Mouse (Mus musculus): Measurements from ENCODE around the gene Tppp2.
"Not testable (repeated sequence)": the region's sequence is repeated elsewhere in the genome, so short reads cannot be mapped to it uniquely, and the experiment has no call there.

Tppp2 gene

GRCm38 (mm10) chr14:51906102-51906501 lies 12.1 kb upstream of the Tppp2 start:
- in situ Hi-C loops (cut with MboI), result no loop called here

DNA sequence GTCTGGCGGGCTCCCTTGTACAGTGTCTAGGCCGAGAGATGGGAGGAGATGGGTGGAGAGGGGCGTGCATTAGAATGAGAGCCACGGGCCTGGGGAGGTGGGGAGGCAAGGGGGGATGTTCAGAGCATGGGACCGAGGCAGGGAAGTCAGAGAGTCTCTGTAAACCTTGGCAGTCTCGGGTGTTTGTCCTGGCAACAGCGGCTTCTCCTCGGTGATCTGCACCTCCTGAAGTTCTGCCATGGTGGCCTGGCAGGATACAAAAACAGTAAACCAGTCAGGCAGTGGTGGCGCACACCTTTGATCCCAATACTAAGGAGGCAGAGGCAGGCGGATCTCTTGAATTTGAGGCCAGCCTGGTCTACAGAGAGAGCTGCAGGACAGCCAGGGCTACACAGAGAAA lies 6.9 kb upstream of the Tppp2 start:
- in situ Hi-C loops (cut with MboI), result no loop called here

DNA sequence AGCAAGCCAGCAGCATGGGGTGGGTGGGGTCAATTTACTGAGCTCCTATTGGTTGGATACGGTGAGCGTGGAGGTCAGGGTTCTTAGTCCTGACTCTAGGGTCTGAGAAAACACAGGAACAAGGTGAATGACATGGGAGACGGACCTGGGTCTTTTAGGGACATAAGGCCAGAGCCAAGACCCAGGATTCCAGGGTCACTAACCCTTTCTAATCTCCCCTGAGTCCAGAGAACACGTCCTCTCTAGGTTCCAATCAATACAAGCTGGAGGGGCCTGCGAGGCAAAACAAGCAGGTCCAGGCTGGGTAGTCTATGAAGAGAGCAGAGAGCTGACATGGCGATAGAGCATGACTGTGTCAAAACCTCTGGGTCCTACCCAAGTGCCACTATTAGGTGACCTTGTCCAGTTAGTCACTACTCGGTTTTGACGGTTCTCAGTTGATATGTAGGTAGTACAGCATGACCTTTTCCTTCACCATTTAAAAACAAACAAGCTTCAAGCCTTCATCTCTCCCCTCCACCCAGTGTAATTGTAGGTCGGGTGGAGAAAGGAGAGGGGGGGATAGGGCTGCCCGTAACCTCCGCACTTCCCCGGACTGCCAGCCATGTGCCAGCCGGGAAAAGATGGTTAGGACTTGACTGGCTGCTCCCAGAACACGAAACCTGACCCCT lies 5.7 kb upstream of the Tppp2 start:
- in situ Hi-C loops (cut with MboI), result no loop called here

DNA sequence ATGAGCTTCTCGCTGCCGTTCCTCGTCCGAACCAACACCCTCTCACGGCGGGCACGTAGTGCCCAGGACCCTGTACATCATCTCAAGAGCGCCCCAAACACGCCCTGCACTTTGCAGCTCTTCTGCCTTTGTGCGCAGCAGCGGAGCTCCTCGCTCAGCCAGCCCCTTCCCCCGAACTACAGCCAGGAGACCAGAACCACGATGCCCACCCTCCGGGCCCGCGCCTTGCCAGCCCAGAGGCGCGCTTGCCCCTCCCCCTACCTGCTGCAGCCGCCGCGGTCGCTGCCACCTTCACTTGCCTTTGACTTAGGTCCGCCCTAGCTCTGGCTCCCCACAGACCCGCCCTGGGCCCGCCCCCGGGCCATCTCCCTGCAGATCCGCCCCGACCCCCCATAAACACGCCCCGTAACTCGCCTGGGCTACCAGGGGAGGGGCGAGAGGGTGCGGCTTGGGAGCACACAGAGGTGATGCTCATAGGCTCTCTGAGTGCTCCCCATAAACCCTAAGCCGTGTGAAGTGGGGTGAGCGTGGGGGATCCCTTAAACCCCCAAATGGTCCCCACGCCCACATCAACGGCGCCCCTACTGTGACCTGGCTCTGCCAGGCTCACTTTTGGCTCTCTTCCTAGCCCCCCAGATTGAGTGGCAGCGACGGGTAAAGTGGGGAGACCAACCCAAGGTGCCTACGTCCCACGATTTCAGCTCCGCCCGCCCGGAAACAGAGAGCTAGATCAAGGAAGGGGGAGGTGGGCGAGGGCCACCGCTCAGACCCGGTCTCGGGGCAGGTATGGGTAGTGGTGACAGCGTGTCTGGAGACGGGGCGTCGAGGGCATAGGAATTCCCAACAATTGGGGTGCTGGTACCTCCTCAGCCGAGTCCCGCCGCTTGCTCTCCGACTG lies 4.9 kb upstream of the Tppp2 start:
- in situ Hi-C loops (cut with MboI), result no loop called here

GRCm38 (mm10) chr14:51913960-51914762 lies 4.1 kb upstream of the Tppp2 start, which contains the start of gene Ndrg2:
TSS of gene Ndrg2 (minus strand) at chr14:51914158.
- in situ Hi-C loops (cut with MboI), result no loop called here

- in situ Hi-C loops (cut with MboI), result no loop called here
Observed at GRCm38 (mm10) chr14:51915030-51915429, 3.2 kb upstream of the Tppp2 start.

DNA sequence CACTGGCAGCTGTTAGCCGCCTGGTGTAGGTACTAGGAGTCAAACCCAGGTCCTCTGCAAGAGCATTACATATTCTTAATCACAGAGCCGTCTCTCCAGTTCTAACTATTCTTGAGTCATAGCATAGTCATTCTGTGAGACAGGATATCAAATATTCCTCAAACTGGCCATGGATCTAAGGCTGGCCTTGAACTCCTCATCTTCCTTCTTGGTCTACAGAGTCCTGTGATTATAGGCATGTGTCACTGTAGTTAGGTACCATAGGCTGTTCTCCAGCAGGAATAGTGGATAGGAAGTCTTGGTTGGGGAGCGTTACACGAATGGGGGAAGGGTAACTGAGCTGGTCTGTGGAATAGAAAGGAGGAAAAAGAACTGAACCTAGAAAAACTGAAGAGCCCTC lies 1.7 kb upstream of the Tppp2 start:
- in situ Hi-C loops (cut with MboI), result no loop called here

- in situ Hi-C loops (cut with MboI), result no loop called here
Observed at GRCm38 (mm10) chr14:51918966-51919365, 741 bp downstream of the Tppp2 start.

DNA sequence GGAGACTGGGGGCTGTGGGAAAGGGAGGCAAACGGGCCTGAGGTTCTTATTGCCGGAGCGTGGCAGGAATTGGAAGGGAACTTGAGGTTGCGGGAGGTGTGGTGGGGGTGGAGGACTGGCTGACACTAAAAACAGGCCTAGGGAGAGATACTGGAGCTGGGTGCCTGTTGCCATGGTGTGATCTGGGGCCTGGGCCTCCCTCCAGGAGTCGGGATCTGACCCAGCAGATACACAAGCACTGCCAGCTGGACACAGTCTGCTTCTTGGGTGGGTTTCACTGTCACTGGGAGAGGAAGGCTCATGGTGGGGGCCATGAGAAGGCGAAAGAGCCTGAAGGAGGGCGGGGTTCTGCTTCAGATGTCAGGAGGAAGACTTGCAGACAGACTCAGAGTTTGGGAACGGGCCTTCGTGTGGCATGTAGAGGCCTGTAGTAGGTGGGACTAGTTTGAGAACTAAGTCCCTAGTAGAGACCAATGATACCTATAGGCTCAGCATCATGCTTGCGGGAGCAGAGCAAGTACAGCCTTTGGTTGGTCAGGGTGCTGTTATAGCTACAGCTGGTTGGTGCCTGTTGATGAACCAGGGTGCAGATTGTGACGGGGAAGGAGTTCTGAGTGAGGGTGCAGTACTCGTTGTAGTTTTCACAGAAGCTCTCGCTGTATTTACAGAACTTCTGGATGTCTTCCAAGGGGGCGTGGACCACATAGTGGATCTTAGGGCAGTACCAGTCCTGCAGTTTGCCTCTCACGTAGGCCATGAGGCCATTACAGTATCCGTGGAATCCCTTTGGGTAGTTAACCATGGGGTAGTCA lies 3.7 kb downstream of the Tppp2 start:
- in situ Hi-C loops (cut with MboI), result no loop called here

GRCm38 (mm10) chr14:51922571-51922865 lies 4.3 kb downstream of the Tppp2 start, which contains the start of gene Rnase13:
TSS of gene Rnase13 (minus strand) at chr14:51922773.
- in situ Hi-C loops (cut with MboI), result no loop called here

DNA sequence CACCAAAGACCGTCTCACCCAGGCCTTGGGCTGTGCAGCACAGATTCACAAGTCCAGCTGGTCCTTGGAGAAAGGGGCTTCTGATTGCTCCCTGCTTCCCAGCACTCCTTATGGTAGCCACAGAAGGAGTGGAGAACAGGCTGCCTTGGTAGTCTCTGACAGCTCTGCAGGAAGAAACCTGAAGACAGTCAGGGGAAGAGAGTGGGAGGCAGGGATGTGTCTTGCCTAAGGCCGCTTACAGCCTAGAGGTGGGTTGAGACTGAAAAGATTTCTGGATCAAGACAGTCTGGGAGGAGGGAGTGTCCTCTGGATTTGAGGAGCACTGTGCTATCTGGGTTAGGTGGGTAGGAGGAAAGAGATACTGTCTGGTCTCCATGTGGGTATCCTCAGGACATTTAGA lies 4.7 kb downstream of the Tppp2 start:
- in situ Hi-C loops (cut with MboI), result no loop called here

DNA sequence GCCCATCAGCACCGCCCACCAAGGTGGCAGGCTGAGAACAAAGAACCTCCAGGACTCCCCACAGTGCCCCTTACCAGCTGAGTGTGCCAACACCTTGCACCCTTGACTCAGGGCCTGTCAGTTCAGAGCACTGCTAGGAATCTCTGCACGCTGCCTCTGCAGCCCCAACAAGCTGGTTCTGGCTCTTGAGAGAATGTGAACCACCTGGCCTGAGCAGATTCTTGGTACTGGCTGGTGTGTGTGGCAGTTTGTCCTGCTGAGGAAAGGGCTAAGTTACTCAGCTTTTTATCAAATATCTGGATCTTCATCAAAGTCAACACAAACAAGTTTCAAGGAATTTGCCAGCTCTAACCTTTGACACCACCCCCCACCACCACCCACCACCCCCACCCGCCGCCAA lies 5.3 kb downstream of the Tppp2 start:
- in situ Hi-C loops (cut with MboI), result no loop called here

- in situ Hi-C loops (cut with MboI), result not testable (repeated sequence)
Observed at GRCm38 (mm10) chr14:51926930-51927329, 8.7 kb downstream of the Tppp2 start.

DNA sequence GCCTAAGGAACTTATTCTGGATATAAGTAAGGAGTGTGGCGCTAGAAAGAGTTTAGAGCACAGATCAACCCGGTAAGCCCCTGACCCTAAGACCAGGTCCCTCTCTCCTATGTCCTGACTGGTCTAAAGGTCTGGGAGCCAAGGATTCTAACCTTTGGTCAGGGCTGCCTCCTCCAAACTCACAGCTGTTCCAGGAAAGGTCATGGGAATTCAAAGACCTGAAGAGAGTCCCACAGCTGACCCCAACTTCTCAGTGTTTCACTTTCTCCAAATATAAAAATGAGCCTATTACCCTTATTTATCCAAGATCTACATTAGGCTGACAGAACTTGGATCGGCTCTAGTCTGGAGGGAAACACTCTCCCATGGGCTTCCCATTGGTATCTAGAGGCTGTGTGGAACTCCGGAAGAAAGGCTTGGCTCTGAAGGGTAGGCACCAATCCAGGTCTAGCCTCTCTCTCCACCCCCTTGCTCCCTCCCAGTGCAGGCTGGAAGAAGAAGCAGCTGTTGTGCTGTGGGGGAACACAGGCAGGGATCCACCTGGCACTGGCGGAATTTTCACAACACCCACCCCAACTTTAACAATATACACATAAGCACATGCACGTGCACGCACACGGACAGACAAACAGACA lies 11.2 kb downstream of the Tppp2 start:
- in situ Hi-C loops (cut with MboI), result no loop called here

GRCm38 (mm10) chr14:51929968-51930367 lies 11.7 kb downstream of the Tppp2 start:
- in situ Hi-C loops (cut with MboI), result no loop called here

- in situ Hi-C loops (cut with MboI), result no loop called here
Observed at GRCm38 (mm10) chr14:51930824-51931223, 12.6 kb downstream of the Tppp2 start.

GRCm38 (mm10) chr14:51932092-51933020 lies 14.1 kb downstream of the Tppp2 start:
- in situ Hi-C loops (cut with MboI), result no loop called here

DNA sequence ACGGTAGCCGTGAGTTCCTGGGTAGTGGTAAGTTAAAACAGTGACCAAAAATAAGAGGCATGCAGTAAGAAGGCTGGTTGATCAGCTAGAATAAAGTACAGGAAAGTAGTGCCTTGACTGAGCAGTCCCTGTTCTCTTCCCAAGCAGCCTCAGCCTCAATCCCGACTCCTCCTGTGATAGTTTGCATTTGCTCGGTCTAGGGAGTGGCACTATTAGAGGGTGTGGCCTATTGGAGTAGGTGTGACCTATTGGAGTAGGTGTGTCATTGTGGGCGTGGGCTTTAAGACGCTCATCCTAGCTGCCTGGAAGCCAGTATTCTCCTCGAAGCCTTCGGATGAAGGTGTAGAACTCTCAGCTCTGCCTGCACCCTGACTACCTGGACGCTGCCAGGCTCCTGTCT lies 20.8 kb downstream of the Tppp2 start:
- in situ Hi-C loops (cut with MboI), result no loop called here

GRCm38 (mm10) chr14:51940944-51941560 lies 22.8 kb downstream of the Tppp2 start:
- in situ Hi-C loops (cut with MboI), result no loop called here

DNA sequence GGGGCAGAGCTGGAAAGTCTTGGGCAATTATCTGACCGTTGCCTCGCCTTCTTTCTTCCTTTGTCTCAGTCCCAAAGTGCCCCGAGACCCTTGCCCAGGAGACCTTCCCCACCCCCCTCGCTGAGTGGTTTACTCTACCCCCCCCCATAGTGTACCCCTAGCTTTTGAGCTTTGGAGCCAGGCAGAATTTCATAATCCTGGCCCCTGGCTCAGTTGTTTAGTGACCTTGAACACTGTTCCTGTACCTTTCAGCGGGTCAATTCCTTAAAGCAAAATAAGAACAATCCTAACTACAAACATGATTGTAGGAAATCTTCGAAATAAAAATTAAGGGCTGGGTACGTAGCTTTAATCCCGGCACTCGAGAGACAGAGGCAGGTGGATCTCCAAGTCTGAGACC lies 23.4 kb downstream of the Tppp2 start:
- in situ Hi-C loops (cut with MboI), result no loop called here

Data from mature B cell (primary cell).